Mouse (Mus musculus) lung, postnatal 0 days (tissue): ENCODE measurements around the gene Tmed3. TPM values are rescaled to one million over a fixed set of nuclear protein-coding genes. Genes with fewer than 3 reads are reported as not detected.

Source experiments
- ATAC-seq: fragments of 200-750 bp; cut with Nextera tagmentation; 2 replicates; pipeline ENCODE4 v1.8.0; 2017; ENCODE audit warnings: moderate library complexity
- DNase-seq: peaks from one replicate; pipeline ENCODE4 v3.0.0-alpha.2; 2016; ENCODE audit warnings: low spot score
- H3K27ac ChIP-seq: fragments of 300-500 bp; sonication (generic); 2 replicates; pipeline ENCODE4 v1.5.1; 2014; ENCODE audit warnings: antibody characterized with exemption, mild to moderate bottlenecking, low read length, mixed read lengths
- H3K27me3 ChIP-seq: fragments of 300-500 bp; sonication (generic); replicated peaks from 2 replicates; pipeline ENCODE4 v1.6.1; 2014; ENCODE audit warnings: low read length, mixed read lengths; ENCODE audit not compliant: insufficient read depth
- H3K36me3 ChIP-seq: fragments of 300-500 bp; sonication (generic); 2 replicates; pipeline ENCODE4 v1.6.1; 2014; ENCODE audit warnings: low read length, mixed read lengths; ENCODE audit not compliant: insufficient read depth
- H3K4me1 ChIP-seq: fragments of 300-500 bp; sonication (generic); 2 replicates; pipeline ENCODE4 v1.6.1; 2014; ENCODE audit warnings: antibody characterized with exemption, low read depth, low read length, mixed read lengths; ENCODE audit not compliant: insufficient read depth
- H3K4me2 ChIP-seq: fragments of 300-500 bp; sonication (generic); replicated peaks from 2 replicates; pipeline ENCODE4 v1.6.1; 2014; ENCODE audit warnings: low read depth, mild to moderate bottlenecking, low read length, moderate library complexity, mixed read lengths
- H3K4me3 ChIP-seq: fragments of 300-500 bp; sonication (generic); 2 replicates; pipeline ENCODE4 v1.5.1; 2014; ENCODE audit warnings: low read depth, low read length
- H3K9ac ChIP-seq: fragments of 300-500 bp; sonication (generic); replicated peaks from 2 replicates; pipeline ENCODE4 v1.6.1; 2014; ENCODE audit warnings: low read depth, mild to moderate bottlenecking
- H3K9me3 ChIP-seq: fragments of 300-500 bp; sonication (generic); 2 replicates; pipeline ENCODE4 v1.6.1; 2016; ENCODE audit warnings: low read length, mixed read lengths
- CTCF ChIP-seq: IDR thresholded peaks from 2 replicates; pipeline ENCODE4 v1.5.1; 2016; ENCODE audit warnings: antibody characterized with exemption, mild to moderate bottlenecking
- EP300 ChIP-seq: IDR thresholded peaks from 2 replicates; pipeline ENCODE4 v1.6.1; 2016; ENCODE audit warnings: antibody characterized with exemption, mild to moderate bottlenecking, control low read depth
- WGBS: fragments of 180-500 bp; shearing (Covaris S2); extraction: QIAGEN DNeasy Blood & Tissue Kit; methylation state at CpG from one replicate; pipeline ENCODE4 v1.1.7; 2014; 5-methylcytosine and 5-hydroxymethylcytosine counted together
- polyA plus RNA-seq: library from polyadenylated mRNA; unstranded; fragments of >200 nt; fragmentation: Nextera tagmentation; extraction: Ambion mirVana; gene quantifications from 2 replicates; pipeline ENCODE4 v1.2.1, GENCODE M21; 2015

The Tmed3 gene
- polyA plus RNA-seq = 105 and 107 TPM in 2 replicates

DNA sequence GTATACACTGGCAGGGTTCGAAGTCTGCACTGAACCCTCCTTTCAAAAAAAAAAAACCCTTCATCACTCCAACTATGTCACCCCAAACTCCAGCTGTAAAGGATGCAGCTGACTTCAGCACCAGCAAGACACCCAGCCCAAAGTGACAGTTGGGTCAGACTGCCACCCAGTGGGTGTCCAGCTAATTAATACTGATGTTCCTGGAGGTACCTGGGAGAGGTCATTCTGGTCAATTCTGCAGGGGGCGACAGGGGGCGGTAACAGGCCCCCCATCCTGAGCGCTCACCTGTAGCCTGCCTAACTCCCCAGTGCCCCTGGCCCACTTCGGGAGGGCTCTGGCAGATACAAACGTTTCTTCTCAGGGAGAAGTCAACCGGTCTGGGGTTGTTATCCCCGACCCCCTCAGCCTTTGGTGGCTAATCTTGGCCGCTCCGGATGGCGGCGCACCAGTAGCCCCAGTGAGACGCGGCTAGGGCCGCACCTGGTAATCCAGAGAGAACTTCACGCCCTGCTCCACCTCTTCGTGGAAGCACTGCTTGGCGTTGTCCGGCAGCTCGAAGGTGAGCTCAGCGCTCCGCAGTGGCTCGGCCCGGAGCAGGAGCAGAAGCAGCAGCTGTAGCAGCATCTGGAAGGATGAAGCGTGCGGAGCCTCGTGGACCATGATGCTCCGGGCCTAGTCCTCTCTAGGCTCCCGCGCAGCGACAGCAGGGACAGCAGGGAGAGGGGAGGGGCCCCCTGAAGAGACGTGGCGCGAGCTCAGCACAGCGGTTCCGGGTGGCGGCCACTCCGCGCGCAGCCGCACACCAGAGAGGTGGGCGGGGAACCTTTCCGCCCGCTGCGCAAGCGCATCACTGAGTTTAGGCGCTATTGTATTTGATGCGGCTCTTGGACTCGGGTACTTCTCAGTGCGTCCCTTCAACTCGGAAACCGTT lies at the start of gene Tmed3:
Gene Tmed3 (minus strand): TSS at position 804 of the 932 bp plus-strand sequence.
- Histone ChIP-seq H3K27ac (peak within 1 kb of the TSS; percentile 51; the same call in 1 of the 2 replicates), H3K4me2 (peak within 1 kb of the TSS; percentile 94), H3K9ac (peak within 1 kb of the TSS; percentile 69), H3K9me3 (no peaks in the 10 kb centered on the region), H3K4me1 (no peaks in the 10 kb centered on the region), H3K27me3 (no peaks in the 10 kb centered on the region), H3K36me3 (no peaks in the 10 kb centered on the region; the same call in 1 of the 2 replicates), H3K4me3 (peak within 1 kb of the TSS; percentile 55)
- DNase-seq (peak; percentile 97), ATAC-seq (peak; percentile 99)
- TF ChIP-seq EP300 (no peak), CTCF (peak; percentile 41)
- WGBS = 2% methylated on average over 49 of the region's 52 CpGs

DNA sequence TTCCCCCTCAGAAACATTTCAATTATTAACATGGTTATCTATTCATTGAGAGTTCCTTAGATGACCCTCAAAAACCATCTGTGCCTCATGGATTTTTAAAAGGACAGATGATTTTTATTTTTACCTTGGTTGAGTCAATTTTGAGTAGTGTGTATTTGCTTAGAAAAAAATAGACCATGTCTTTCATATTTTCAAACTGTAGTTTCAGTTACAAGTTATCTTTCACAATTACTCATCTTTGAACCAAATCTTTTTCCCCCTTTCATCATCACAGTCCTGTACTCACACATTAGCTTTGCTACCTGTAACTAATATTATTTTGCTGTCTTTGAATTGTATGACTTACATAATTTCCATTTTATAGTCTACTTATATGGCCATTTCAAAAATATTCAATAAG lies 35.2 kb upstream of the Tmed3 start:
- no peaks in the 10 kb centered on the region for H3K9me3 ChIP-seq
- H3K27ac ChIP-seq = no peak overlapping the region
- no peak overlapping the region for H3K9ac ChIP-seq
- no peak overlapping the region for H3K4me3 ChIP-seq
- TF ChIP-seq CTCF (no peak), EP300 (no peak)
- no peak overlapping the region for H3K4me2 ChIP-seq
- DNase-seq = no peak
- ATAC-seq = no peak
- H3K27me3 ChIP-seq = no peaks in the 10 kb centered on the region
- H3K4me1 ChIP-seq = no peaks in the 10 kb centered on the region
- no peaks in the 10 kb centered on the region for H3K36me3 ChIP-seq

DNA sequence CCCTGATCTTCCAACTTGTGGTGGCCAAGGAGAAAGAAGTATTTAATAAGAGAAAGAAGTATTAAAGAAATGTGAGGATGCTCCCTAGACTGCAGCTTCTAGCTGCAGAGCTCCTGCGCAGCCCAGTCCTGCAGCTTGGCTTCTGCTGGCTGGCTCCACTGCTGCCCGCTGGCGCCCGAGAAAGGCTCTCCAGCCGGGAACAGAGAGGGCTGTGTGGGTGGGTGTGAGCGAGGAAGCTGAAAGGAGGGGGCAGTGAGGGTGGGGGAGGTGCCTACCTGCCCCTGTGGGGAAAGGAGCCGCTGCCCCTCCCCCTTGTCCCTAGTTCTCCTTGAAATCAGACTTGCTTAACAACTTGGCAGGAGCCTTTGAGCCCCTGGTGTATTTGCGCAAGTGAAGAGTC lies 33.4 kb upstream of the Tmed3 start, which contains the start of gene Ankrd34c:
Gene Ankrd34c (minus strand): TSS at position 181 of the 400 bp plus-strand sequence.
- H3K4me2 ChIP-seq = no peak within 1 kb of the TSS
- DNase-seq (no peak), ATAC-seq (no peak)
- no peaks in the 10 kb centered on the region for H3K4me1 ChIP-seq
- H3K27me3 ChIP-seq = no peaks in the 10 kb centered on the region
- H3K9me3 ChIP-seq = no peaks in the 10 kb centered on the region
- no peak for TF ChIP-seq CTCF
- TF ChIP-seq EP300 = no peak
- H3K36me3 ChIP-seq = no peaks in the 10 kb centered on the region
- WGBS = 3% methylated on average over 8 of the region's 8 CpGs
- no peak within 1 kb of the TSS for H3K27ac ChIP-seq
- no peak within 1 kb of the TSS for H3K9ac ChIP-seq
- H3K4me3 ChIP-seq = no peak within 1 kb of the TSS

DNA sequence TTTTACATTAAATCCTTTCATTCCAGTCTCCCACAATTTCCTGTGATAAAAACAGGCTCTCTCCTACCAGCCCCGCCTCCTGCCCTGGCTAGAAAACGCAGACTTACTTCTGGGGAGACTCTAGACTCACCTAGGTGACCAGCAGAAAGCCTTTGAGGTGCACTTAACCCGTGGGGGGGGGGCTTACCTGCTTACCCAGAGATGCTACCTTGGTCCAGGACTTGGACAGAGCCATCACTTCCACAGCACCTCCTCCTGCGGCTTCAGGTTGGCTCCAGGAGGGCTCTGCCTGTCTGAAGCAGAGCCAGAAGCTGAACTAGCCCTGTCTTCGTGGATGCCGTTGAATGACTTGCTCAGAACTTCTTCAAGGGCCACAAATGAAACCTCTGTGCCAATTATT lies 33.0 kb upstream of the Tmed3 start:
- 16% methylated on average over 6 of the region's 6 CpGs for WGBS
- ATAC-seq = no peak

DNA sequence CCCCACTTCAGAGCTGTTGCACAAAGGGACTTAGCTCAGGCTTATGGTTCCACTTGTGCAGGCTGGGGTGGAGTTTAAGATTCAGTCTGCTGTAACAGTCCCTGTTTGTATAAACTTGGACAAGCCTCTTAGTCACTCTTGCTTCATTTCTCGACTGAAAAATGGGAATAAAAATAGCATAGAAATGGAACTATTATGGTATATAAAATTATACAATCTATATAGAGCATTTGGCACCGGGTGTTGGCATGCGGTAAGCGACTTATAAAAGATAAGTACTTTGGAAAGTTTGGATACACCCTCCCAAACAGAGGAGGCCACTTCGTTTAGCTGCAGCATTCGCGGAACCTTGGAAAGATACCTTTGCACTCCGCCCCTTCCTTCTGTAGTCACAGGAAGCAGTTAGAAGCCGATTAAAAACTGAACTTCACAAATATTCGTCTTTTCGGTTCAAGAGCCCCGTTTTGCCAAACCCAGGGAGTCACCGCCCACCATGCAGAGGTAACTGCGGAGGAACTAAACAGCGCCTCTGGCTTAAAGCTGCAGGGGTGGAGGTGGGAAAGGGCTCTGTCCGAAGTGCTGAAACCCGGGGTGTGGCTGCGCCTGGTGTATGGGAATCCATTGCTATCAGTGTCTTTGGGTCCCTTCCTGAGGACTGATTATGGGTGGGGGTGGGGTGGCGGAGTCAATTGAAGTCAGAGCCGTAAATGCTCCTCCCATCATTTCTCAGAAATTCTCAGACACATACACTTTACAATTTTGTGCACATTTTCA lies 32.3 kb upstream of the Tmed3 start:
- peak; percentile 18 for DNase-seq
- Histone ChIP-seq H3K27ac (no peak overlapping the region), H3K36me3 (no peaks in the 10 kb centered on the region), H3K4me1 (no peaks in the 10 kb centered on the region), H3K4me2 (no peak overlapping the region), H3K27me3 (no peaks in the 10 kb centered on the region), H3K9ac (no peak overlapping the region), H3K4me3 (no peak overlapping the region), H3K9me3 (no peaks in the 10 kb centered on the region)
- ATAC-seq = no peak
- no peak for TF ChIP-seq EP300
- TF ChIP-seq CTCF = peak; percentile 29
- 6% methylated on average over 20 of the region's 20 CpGs for WGBS

More for the DNA sequence above, 33.0 kb upstream of the Tmed3 start:
- Histone ChIP-seq H3K9ac (no peak overlapping the region), H3K4me1 (no peaks in the 10 kb centered on the region), H3K4me2 (no peak overlapping the region), H3K27me3 (no peaks in the 10 kb centered on the region), H3K4me3 (no peak overlapping the region), H3K9me3 (no peaks in the 10 kb centered on the region), H3K36me3 (no peaks in the 10 kb centered on the region), H3K27ac (no peak overlapping the region)
- no peak for DNase-seq
- TF ChIP-seq EP300 (no peak), CTCF (no peak)

DNA sequence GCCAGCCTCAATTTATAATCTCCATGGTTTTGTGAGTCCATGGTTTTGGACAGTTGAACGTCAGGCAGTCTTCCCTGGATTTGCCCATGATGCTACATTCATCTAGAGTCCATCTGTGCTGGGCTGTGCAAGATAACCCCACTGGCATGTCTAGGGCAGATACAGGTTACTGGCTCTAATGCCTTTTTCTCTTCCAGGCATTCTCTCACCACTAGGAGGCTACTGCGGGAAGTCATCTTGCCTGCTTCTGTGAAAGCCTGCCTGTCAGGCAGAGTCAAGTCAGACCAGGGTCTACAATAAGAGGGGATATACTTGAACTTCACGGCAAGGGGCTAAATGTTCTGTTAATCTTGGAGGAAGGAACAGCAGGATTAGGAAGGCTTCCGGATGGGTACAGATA lies 2.0 kb upstream of the Tmed3 start:
- WGBS = 29% methylated on average over 4 of the region's 4 CpGs
- Histone ChIP-seq H3K27ac (no peak overlapping the region), H3K9me3 (no peaks in the 10 kb centered on the region), H3K36me3 (no peaks in the 10 kb centered on the region), H3K27me3 (no peaks in the 10 kb centered on the region), H3K4me1 (no peaks in the 10 kb centered on the region), H3K9ac (no peak overlapping the region), H3K4me2 (no peak overlapping the region), H3K4me3 (no peak overlapping the region)
- TF ChIP-seq CTCF = peak; percentile 68
- no peak for TF ChIP-seq EP300
- ATAC-seq (no peak), DNase-seq (peak; percentile 32)
